Mouse (Mus musculus) CH12.LX (cell line): ENCODE measurements at regions not wholly inside any gene's neighbourhood (a gene's known extent, or its start where the extent isn't known, plus 50 kb on each side); places are given as distances from the start of the nearest gene placed in this dataset.

Experiments used
- DNase-seq: peaks from one replicate; pipeline ENCODE4 v3.0.0-alpha.2; 2013; ENCODE audit errors: extremely low read depth
- H3K27ac ChIP-seq: 2 replicates; pipeline ENCODE4 v1.5.1; 2012; ENCODE audit warnings: low read depth, mild to moderate bottlenecking, control low read depth, moderate library complexity; ENCODE audit not compliant: insufficient read depth
- H3K27me3 ChIP-seq: replicated peaks from 2 replicates; pipeline ENCODE3; 2012; ENCODE audit warnings: inconsistent platforms
- H3K36me3 ChIP-seq, 2 experiments: replicated peaks in 1 of 2; 2 replicates each; pipeline versions ENCODE3 to v1.6.1; 2012; ENCODE audit warnings: inconsistent platforms in 1 of 2, low read length in 1 of 2, mild to moderate bottlenecking in 1 of 2, mixed read lengths in 1 of 2, moderate library complexity in 1 of 2; ENCODE audit not compliant: control insufficient read depth in 1 of 2, insufficient read depth in 1 of 2
- H3K4me1 ChIP-seq, 2 experiments: 2 replicates each; pipeline ENCODE4 v1.6.1; 2012; ENCODE audit warnings: inconsistent platforms in 1 of 2, moderate library complexity in 1 of 2; ENCODE audit not compliant: insufficient read depth in 2 of 2, control insufficient read depth in 1 of 2
- H3K4me2 ChIP-seq: 2 replicates; pipeline ENCODE4 v1.6.1; 2012; ENCODE audit warnings: low read depth, mild to moderate bottlenecking, control low read depth; ENCODE audit not compliant: poor library complexity, insufficient read depth, severe bottlenecking
- H3K4me3 ChIP-seq, 3 experiments: fragments of 150-350 bp in 1 of 3; sonication (generic) in 1 of 3; replicated peaks in 1 of 3; 2 replicates each; pipeline versions ENCODE3 to v1.5.1; 2011 to 2012; ENCODE audit warnings: low read depth in 2 of 3, low read length in 2 of 3, mild to moderate bottlenecking in 2 of 3, moderate library complexity in 2 of 3, control low read depth in 1 of 3, improper control_type of control experiment in 1 of 3, inconsistent platforms in 1 of 3, mixed read lengths in 1 of 3; ENCODE audit not compliant: poor library complexity in 1 of 3
- H3K79me2 ChIP-seq: replicated peaks from 2 replicates; pipeline ENCODE4 v1.6.1; 2012; ENCODE audit warnings: mild to moderate bottlenecking, moderate library complexity; ENCODE audit not compliant: control insufficient read depth, poor library complexity, insufficient read depth, severe bottlenecking; ENCODE audit errors: extremely low read depth
- H3K9ac ChIP-seq: 2 replicates; pipeline ENCODE4 v1.6.1; 2012; ENCODE audit warnings: low read depth, mild to moderate bottlenecking, control low read depth, moderate library complexity; ENCODE audit not compliant: insufficient read depth
- H3K9me3 ChIP-seq: replicated peaks from 2 replicates; pipeline ENCODE3; 2012; ENCODE audit warnings: low read length, inconsistent platforms, mixed read lengths
- BHLHE40 ChIP-seq: IDR thresholded peaks from 2 replicates; pipeline ENCODE4 v1.6.1; 2011; ENCODE audit warnings: mild to moderate bottlenecking, low read depth, low read length, improper control_type of control experiment
- CTCF ChIP-seq, 2 experiments: IDR thresholded peaks in 1 of 2; conservative IDR thresholded peaks in 1 of 2; 2 replicates each; pipeline ENCODE4 v1.5.1; 2011 to 2012; ENCODE audit warnings: low read depth in 2 of 2, low read length in 2 of 2, improper control_type of control experiment in 1 of 2, inconsistent platforms in 1 of 2, mild to moderate bottlenecking in 1 of 2, moderate library complexity in 1 of 2
- ELF1 ChIP-seq: IDR thresholded peaks from 2 replicates; pipeline ENCODE4 v1.6.1; 2014; ENCODE audit warnings: low read depth, mild to moderate bottlenecking, inconsistent platforms, low read length, improper control_type of control experiment
- EP300 ChIP-seq: IDR thresholded peaks from 2 replicates; pipeline ENCODE4 v1.6.1; 2011; ENCODE audit warnings: low read length, improper control_type of control experiment
- ETS1 ChIP-seq: conservative IDR thresholded peaks from 2 replicates; pipeline ENCODE4 v1.6.1; 2012; ENCODE audit warnings: low read depth, mild to moderate bottlenecking, inconsistent platforms, low read length, improper control_type of control experiment, moderate library complexity
- IRF4 ChIP-seq: IDR thresholded peaks from 2 replicates; pipeline ENCODE4 v1.6.1; 2014; ENCODE audit warnings: low read depth, mild to moderate bottlenecking, inconsistent platforms, low read length, improper control_type of control experiment
- JUN ChIP-seq: IDR thresholded peaks from 2 replicates; pipeline ENCODE4 v1.6.1; 2011; ENCODE audit warnings: low read depth, mild to moderate bottlenecking, low read length, improper control_type of control experiment, moderate library complexity; ENCODE audit not compliant: insufficient read depth
- JUND ChIP-seq: conservative IDR thresholded peaks from 2 replicates; pipeline ENCODE4 v1.6.1; 2011; ENCODE audit warnings: low read depth, low read length, improper control_type of control experiment
- KAT2A ChIP-seq: IDR thresholded peaks from 2 replicates; pipeline ENCODE4 v1.6.1; 2012; ENCODE audit warnings: low read length, improper control_type of control experiment, inconsistent platforms; ENCODE audit not compliant: insufficient replicate concordance
- MAX ChIP-seq: IDR thresholded peaks from 2 replicates; pipeline ENCODE4 v1.6.1; 2011; ENCODE audit warnings: low read length, improper control_type of control experiment
- MEF2A ChIP-seq: IDR thresholded peaks from 2 replicates; pipeline ENCODE4 v1.6.1; 2014; ENCODE audit warnings: low read depth, mild to moderate bottlenecking, inconsistent platforms, low read length, improper control_type of control experiment, borderline replicate concordance
- MYC ChIP-seq: IDR thresholded peaks from 2 replicates; pipeline ENCODE4 v1.6.1; 2011; ENCODE audit warnings: low read depth, mild to moderate bottlenecking, improper control_type of control experiment, low read length
- NRF1 ChIP-seq: IDR thresholded peaks from 2 replicates; pipeline ENCODE4 v1.6.1; 2014; ENCODE audit warnings: low read depth, mild to moderate bottlenecking, inconsistent platforms, low read length, improper control_type of control experiment, moderate library complexity
- PAX5 ChIP-seq: IDR thresholded peaks from 2 replicates; pipeline ENCODE4 v1.6.1; 2012; ENCODE audit warnings: low read length, inconsistent platforms, mixed read lengths
- SMC3 ChIP-seq: IDR thresholded peaks from 2 replicates; pipeline ENCODE4 v1.6.1; 2011; ENCODE audit warnings: low read depth, low read length, improper control_type of control experiment
- TBP ChIP-seq: conservative IDR thresholded peaks from 2 replicates; pipeline ENCODE4 v1.6.1; 2011; ENCODE audit warnings: low read depth, low read length, improper control_type of control experiment
- TCF12 ChIP-seq: IDR thresholded peaks from 2 replicates; pipeline ENCODE4 v1.6.1; 2014; ENCODE audit warnings: low read depth, mild to moderate bottlenecking, inconsistent platforms, low read length, improper control_type of control experiment
- ZKSCAN1 ChIP-seq: IDR thresholded peaks from 2 replicates; pipeline ENCODE4 v1.6.1; 2012; ENCODE audit warnings: low read depth, inconsistent platforms, low read length, improper control_type of control experiment, borderline replicate concordance
- ZMIZ1 ChIP-seq: IDR thresholded peaks from 2 replicates; pipeline ENCODE4 v1.6.1; 2012; ENCODE audit warnings: low read depth, mild to moderate bottlenecking, inconsistent platforms, low read length, improper control_type of control experiment
- dilution Hi-C: fragments of 300-500 bp; cut with MboI; formaldehyde crosslinking; loops from 2 replicates; pipeline ENCODE4 v1.14.3; 2020; ENCODE audit warnings: low sequenced_read_pairs; ENCODE audit not compliant: extremely low pct_unique_long_range_greater_than_20kb, extremely low pct_ligation_motif_present
- in situ Hi-C: fragments of 300-500 bp; cut with MboI; formaldehyde crosslinking; loops from 3 replicates; pipeline ENCODE4 v1.14.3; 2019; ENCODE audit warnings: low sequenced_read_pairs, low pct_ligation_motif_present, low pct_unique_long_range_greater_than_20kb, mixed read lengths

DNA sequence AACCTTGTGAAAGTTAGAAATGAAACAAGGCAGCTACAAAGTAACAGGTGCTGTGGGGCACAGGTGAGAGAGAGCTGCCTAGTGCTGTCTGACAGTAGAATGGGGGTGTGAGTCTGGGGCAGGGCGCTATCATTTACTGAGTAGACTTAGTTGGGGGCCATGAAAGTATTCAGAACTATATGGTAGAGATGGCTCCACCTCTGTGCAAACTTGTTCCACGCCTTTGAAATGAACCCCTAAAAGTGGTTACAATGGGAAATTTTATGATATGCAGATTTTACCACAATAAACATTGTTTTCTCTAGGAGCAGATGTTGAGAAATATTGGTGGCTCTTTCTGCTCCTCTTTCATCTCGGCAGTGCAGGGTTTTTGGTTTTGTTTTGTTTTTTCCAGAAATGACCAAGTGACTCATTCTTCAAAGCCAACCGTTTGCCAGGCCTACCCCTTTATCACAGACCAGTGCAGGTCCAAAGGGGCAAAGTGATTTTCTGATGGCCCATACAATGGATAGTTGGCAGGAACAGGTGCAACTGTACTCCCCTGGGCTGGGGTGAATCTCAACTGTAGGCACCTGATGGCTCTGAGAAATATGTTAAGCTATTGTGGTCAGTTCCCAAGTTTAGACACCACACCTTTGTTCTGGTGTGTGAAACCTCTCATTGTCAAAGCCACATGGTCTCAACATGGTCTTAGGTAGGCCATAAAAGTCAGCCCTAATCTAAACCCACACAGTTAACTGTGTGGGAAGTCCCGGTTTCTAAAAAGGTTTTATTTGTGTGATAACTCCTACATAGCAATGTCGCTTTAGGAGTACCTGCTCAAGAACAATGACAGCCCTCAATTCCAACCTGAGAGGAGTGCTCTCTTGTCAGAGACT is 77.2 kb downstream of the Ets2 start:
- no peak overlapping the region for H3K27ac ChIP-seq
- in situ Hi-C loops, result no loop called here
- H3K9me3 ChIP-seq, result no peaks in the 10 kb centered on the region
- peaks cover 32 to 61% of the 10 kb centered on the region in 2 experiments for H3K4me1 ChIP-seq
- H3K4me3 ChIP-seq, result no peak overlapping the region
- no peaks in the 10 kb centered on the region for H3K36me3 ChIP-seq
- H3K79me2 ChIP-seq, result no peaks in the 10 kb centered on the region
- 0 out of 2 replicates have a peak, but pooled peaks have one; percentile 45 for TF ChIP-seq JUND
- TF ChIP-seq JUN, result 0 out of 2 replicates have a peak, but pooled peaks have one; percentile 26
- TF ChIP-seq EP300, result 0 out of 2 replicates have a peak, but pooled peaks have one; percentile 28
- TF ChIP-seq TCF12, result peak; percentile 56; the same call in 1 of the 2 replicates
- peak; percentile 39; the same call in 1 of the 2 replicates for TF ChIP-seq BHLHE40
- no peak for TF ChIP-seq NRF1
- TF ChIP-seq PAX5, result no peak
- no peak for TF ChIP-seq TBP
- TF ChIP-seq IRF4, result peak; percentile 42
- TF ChIP-seq MAX, result peak; percentile 48; the same call in 1 of the 2 replicates
- TF ChIP-seq ZMIZ1, result no peak
- peak; percentile 54; the same call in 1 of the 2 replicates for TF ChIP-seq MYC
- no peak for DNase-seq
- H3K27me3 ChIP-seq, result no peaks in the 10 kb centered on the region
- no peak overlapping the region for H3K9ac ChIP-seq
- H3K4me2 ChIP-seq, result peak overlapping the region; percentile 54
- dilution Hi-C loops, result no loop called here

DNA sequence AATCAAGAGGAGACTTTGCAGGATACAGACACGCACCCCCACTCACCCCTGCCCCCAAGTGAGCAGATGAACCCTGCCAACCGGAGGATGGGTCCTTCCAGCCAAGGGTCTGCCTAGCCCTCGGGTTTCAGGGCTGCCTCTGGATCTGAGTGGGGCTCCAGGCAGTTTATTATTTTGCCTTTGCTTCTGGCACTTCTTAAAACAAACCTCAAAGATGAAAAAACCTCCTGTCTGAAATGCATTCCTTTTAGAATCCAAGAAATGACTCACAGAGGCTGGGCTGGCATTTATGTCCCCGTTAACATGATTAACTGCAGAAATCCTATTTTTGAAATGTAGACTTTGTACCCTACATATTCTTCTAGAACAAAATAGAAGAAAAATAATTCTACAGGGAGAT is 76.3 kb downstream of the Ets2 start:
- Histone ChIP-seq H3K79me2 (no peaks in the 10 kb centered on the region), H3K4me1 (peaks cover 33 to 69% of the 10 kb centered on the region in 2 experiments), H3K9ac (no peak overlapping the region), H3K36me3 (no peaks in the 10 kb centered on the region), H3K9me3 (no peaks in the 10 kb centered on the region), H3K4me3 (no peak overlapping the region), H3K4me2 (no peak overlapping the region), H3K27ac (no peak overlapping the region), H3K27me3 (no peaks in the 10 kb centered on the region)
- TF ChIP-seq ELF1 (no peak), IRF4 (no peak), JUND (no peak), ZKSCAN1 (no peak), PAX5 (no peak), CTCF (conservative IDR thresholded peaks at IDR 0.05 in 1 of 2, IDR thresholded peaks at IDR 0.05 in 1 of 2; ENCODE audit: low read depth in 2 of 2, low read length in 2 of 2) (no peak), KAT2A (no peak), MEF2A (no peak), TCF12 (no peak), ETS1 (no peak), MAX (no peak), SMC3 (no peak)
- in situ Hi-C loops (no loop called here), dilution Hi-C loops (no loop called here)
- no peak for DNase-seq
